9 mouse cellular contexts compared by ENCODE assay signal in the genomic region with DNA sequence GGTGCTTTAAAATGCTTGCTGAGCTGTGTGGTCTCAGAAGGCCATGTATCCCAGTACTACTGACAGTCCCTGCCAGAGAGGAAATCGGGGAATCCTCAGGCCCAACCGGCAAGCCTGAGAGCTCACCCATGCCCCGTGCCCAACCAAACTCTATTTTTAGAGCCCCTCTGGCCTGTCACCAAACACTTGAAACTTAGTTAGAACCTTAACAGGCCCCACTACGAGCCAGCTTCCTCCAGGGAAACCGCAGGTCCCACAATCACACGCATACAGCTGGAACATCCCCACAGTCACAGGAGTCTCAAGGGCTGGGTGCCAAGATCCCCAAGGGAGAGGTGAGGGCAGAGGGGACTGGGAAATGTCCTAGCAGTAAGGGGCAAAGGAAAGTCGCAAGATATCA. TPM values are rescaled to one million over a fixed set of nuclear protein-coding genes. Genes with fewer than 3 reads are reported as not detected.
A peak's percentile ranks its signal among the peaks of the same experiment; 100 is the strongest.
DNase-seq lines count a peak whose midpoint lies in the region; ATAC-seq lines count a peak whose summit lies in the region.
"Had no signal": no experiment of that assay in that cellular context is flagged by ENCODE, and none has a peak within 500 bp of the region (broad histone marks: within the 10 kb centered on the region; RNA-seq: fewer than 3 reads in every experiment).

No protein-coding gene starts in this region.

- no peak for ATAC-seq in megakaryocyte, adult 5-6 weeks (ENCODE audit: poor library complexity, severe bottlenecking)
- ATAC-seq in stomach, embryonic 15.5 days (ENCODE audit: insufficient read depth, low FRiP score, low read depth), result no peak

- WGBS in stomach, embryonic 15.5 days, result 57% methylated on average over 7 of the region's 7 CpGs

- no peak overlapping the region for H3K9ac ChIP-seq in stomach, embryonic 15.5 days

- no peaks in the 10 kb centered on the region for H3K27me3 ChIP-seq in megakaryocyte, embryonic 14.5 days (replicated peaks)
- H3K27me3 ChIP-seq in stomach, embryonic 15.5 days (replicated peaks), result peaks cover 3% of the 10 kb centered on the region; the same call in 1 of the 2 replicates

- DNase-seq in heart, adult 18-20 months, result peak; percentile 85 to 87
- peak; percentile 87 for DNase-seq in heart, postnatal 4 days
- no peak for DNase-seq in testis, postnatal 14 days (ENCODE audit: low spot score)
- no peak for DNase-seq in retina, postnatal 1 day
- DNase-seq: right cerebral cortex, adult 18-20 months; thymus, postnatal 4 days had no signal

- H3K4me2 ChIP-seq in stomach, embryonic 15.5 days, result no peak overlapping the region

- H3K4me3 ChIP-seq in megakaryocyte, embryonic 14.5 days (replicated peaks), result peak overlapping the region; percentile 89
- no peak overlapping the region for H3K4me3 ChIP-seq in stomach, embryonic 15.5 days (replicated peaks)

- no peaks in the 10 kb centered on the region for H3K9me3 ChIP-seq in megakaryocyte, embryonic 14.5 days
- H3K9me3 ChIP-seq in stomach, embryonic 15.5 days, result no peaks in the 10 kb centered on the region

- peak overlapping the region; percentile 31; the same call in 1 of the 2 replicates for H3K27ac ChIP-seq in stomach, embryonic 15.5 days

- peaks cover 99% of the 10 kb centered on the region for H3K4me1 ChIP-seq in megakaryocyte, embryonic 14.5 days
- H3K4me1 ChIP-seq in stomach, embryonic 15.5 days, result peaks cover 22% of the 10 kb centered on the region

- peaks cover 90% of the 10 kb centered on the region for H3K36me3 ChIP-seq in megakaryocyte, embryonic 14.5 days (replicated peaks; ENCODE audit: low read length)
- no peaks in the 10 kb centered on the region for H3K36me3 ChIP-seq in stomach, embryonic 15.5 days

RNA-seq across cellular contexts. Expression of a gene that starts 8.6 kb away (rescaled TPM):
- 107 and 125 TPM in 2 replicates for polyA plus RNA-seq in megakaryocyte, embryonic 14.5 days (2012; ENCODE audit: insufficient read depth, low replicate concordance)
- 1.3 and 1.6 TPM in 2 replicates for total RNA-seq in megakaryocyte, adult 5-6 weeks (2015)
- 0.40 and 1.7 TPM in 2 replicates for total RNA-seq in megakaryocyte, adult 5-6 weeks (2017)
- total RNA-seq in heart, adult 18-20 months (2021), result 10 to 100 TPM; 23.1 to 29.3 TPM
- total RNA-seq in heart, postnatal 4 days (2021), result 10 to 100 TPM; 46.4 to 50.7 TPM
- polyA plus RNA-seq in stomach, embryonic 15.5 days (2015; fragmentation: Nextera tagmentation; extraction: Ambion mirVana), result 4.7 and 4.8 TPM in 2 replicates

RNA-seq across cellular contexts. Expression of a gene that starts 35.2 kb away (rescaled TPM):
- polyA plus RNA-seq in megakaryocyte, embryonic 14.5 days (2012; ENCODE audit: insufficient read depth, low replicate concordance), result 2.2 and 5.7 TPM in 2 replicates
- total RNA-seq in megakaryocyte, adult 5-6 weeks (2015), result 4.9 and 5.5 TPM in 2 replicates
- total RNA-seq in megakaryocyte, adult 5-6 weeks (2017), result 3.9 and 7.0 TPM in 2 replicates
- 10 to 100 TPM; 17.8 to 29.8 TPM for total RNA-seq in heart, adult 18-20 months (2021)
- total RNA-seq in heart, postnatal 4 days (2021), result 1 to 10 TPM; 1.7 to 2.0 TPM
- 4.9 and 5.6 TPM in 2 replicates for polyA plus RNA-seq in stomach, embryonic 15.5 days (2015; fragmentation: Nextera tagmentation; extraction: Ambion mirVana)

Comparison
In these comparisons a context has a peak if more than half of its experiments do, and no peak if none do; other contexts are left out.
1. DNase-seq: peak in heart, adult 18-20 months (2 of 2) and heart, postnatal 4 days (single experiment); none in testis, postnatal 14 days (single experiment) and retina, postnatal 1 day (single experiment).
2. RNA of a gene that starts 8.6 kb away (total RNA-seq): 46.4 to 50.7 TPM in heart, postnatal 4 days and 23.1 to 29.3 TPM in heart, adult 18-20 months; 0.40 to 1.7 TPM in megakaryocyte, adult 5-6 weeks; every median in the first group is over 4 times any median in the second.